Mouse (Mus musculus): ENCODE data around the gene Ttc39b.

Ttc39b gene

GRCm38 (mm10) chr4:83323910-83324684 is at the start of gene Ttc39b:
Gene Ttc39b, minus strand, starts transcription at chr4:83324255.
- ATAC-seq (ENCODE audit: low TSS enrichment) = peak; percentile 96

GRCm38 (mm10) chr4:83373381-83373780 is 49.3 kb upstream of the Ttc39b start:
- no peak for ATAC-seq (ENCODE audit: low TSS enrichment)

GRCm38 (mm10) chr4:83357738-83358137 is 33.7 kb upstream of the Ttc39b start:
- ATAC-seq (ENCODE audit: low TSS enrichment) = no peak

GRCm38 (mm10) chr4:83354786-83355185 is 30.7 kb upstream of the Ttc39b start:
- ATAC-seq (ENCODE audit: low TSS enrichment) = no peak

- ATAC-seq (ENCODE audit: low TSS enrichment) = no peak
These were observed 29.9 kb upstream of the Ttc39b start for GRCm38 (mm10) chr4:83353949-83354348.

- no peak for ATAC-seq (ENCODE audit: low TSS enrichment)
These were observed 29.2 kb upstream of the Ttc39b start for GRCm38 (mm10) chr4:83353276-83353675.

GRCm38 (mm10) chr4:83350719-83351118 is 26.7 kb upstream of the Ttc39b start:
- peak; percentile 98 for ATAC-seq (ENCODE audit: low TSS enrichment)

- ATAC-seq (ENCODE audit: low TSS enrichment) = no peak
These were observed 24.9 kb upstream of the Ttc39b start for GRCm38 (mm10) chr4:83348970-83349369.

GRCm38 (mm10) chr4:83343895-83344294 is 19.8 kb upstream of the Ttc39b start:
- ATAC-seq (ENCODE audit: low TSS enrichment) = peak; percentile 46

GRCm38 (mm10) chr4:83343146-83343823 is 19.2 kb upstream of the Ttc39b start:
- ATAC-seq (ENCODE audit: low TSS enrichment) = peak; percentile 87

GRCm38 (mm10) chr4:83342268-83342970 is 18.4 kb upstream of the Ttc39b start:
- no peak for ATAC-seq (ENCODE audit: low TSS enrichment)

- ATAC-seq (ENCODE audit: low TSS enrichment) = no peak
These were observed 15.3 kb upstream of the Ttc39b start for GRCm38 (mm10) chr4:83339393-83339792.

- ATAC-seq (ENCODE audit: low TSS enrichment) = no peak
These were observed 13.7 kb upstream of the Ttc39b start for GRCm38 (mm10) chr4:83337717-83338116.

GRCm38 (mm10) chr4:83330369-83330768 is 6.3 kb upstream of the Ttc39b start:
- ATAC-seq (ENCODE audit: low TSS enrichment) = no peak

GRCm38 (mm10) chr4:83329615-83330014 is 5.6 kb upstream of the Ttc39b start:
- ATAC-seq (ENCODE audit: low TSS enrichment) = no peak

GRCm38 (mm10) chr4:83328026-83328945 is 4.2 kb upstream of the Ttc39b start:
- no peak for ATAC-seq (ENCODE audit: low TSS enrichment)

GRCm38 (mm10) chr4:83327526-83327925 is 3.5 kb upstream of the Ttc39b start:
- ATAC-seq (ENCODE audit: low TSS enrichment) = no peak

GRCm38 (mm10) chr4:83325366-83325765 is 1.3 kb upstream of the Ttc39b start:
- ATAC-seq (ENCODE audit: low TSS enrichment) = no peak

GRCm38 (mm10) chr4:83323201-83323903 is 703 bp downstream of the Ttc39b start:
- ATAC-seq (ENCODE audit: low TSS enrichment) = peak; percentile 38

GRCm38 (mm10) chr4:83319736-83320135 is 4.3 kb downstream of the Ttc39b start:
- no peak for ATAC-seq (ENCODE audit: low TSS enrichment)

GRCm38 (mm10) chr4:83318758-83319157 is 5.3 kb downstream of the Ttc39b start:
- ATAC-seq (ENCODE audit: low TSS enrichment) = no peak
